Mouse (Mus musculus): ENCODE data around the gene Stat5b. TPM values are rescaled to one million over a fixed set of nuclear protein-coding genes. Genes with fewer than 3 reads are reported as not detected.
A peak's percentile ranks its signal among the peaks of the same experiment; 100 is the strongest.

The Stat5b gene
- polyA plus RNA-seq, 1 experiment = 178 TPM

DNA sequence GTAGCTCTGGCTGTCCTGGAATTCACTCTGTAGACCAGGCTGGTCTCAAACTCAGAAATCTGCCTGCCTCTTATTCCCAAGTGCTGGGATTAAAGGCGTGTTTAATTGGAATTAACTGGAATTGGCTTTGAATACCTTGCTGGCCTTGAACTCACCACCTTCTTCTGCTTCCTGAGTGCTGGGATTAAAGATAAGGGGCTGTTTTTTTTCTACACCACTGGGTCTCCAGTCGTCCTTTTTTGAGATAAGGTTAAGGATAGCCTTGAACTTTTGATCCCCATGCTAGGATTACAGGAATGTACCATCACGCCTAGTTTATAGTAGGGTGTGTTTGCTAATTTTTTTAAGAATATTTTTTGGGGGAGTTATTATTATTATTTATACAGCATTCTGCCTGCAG lies 72.5 kb downstream of the Stat5b start:
- Histone ChIP-seq H3K27me3 (ENCODE audit: control insufficient read depth, insufficient read depth, low read length) (no peaks in the 10 kb centered on the region), H3K27ac (ENCODE audit: control insufficient read depth, insufficient read depth, low read length) (no peak overlapping the region), H3K4me3 (ENCODE audit: control insufficient read depth, insufficient read depth, low read length) (no peak overlapping the region), H3K4me1 (replicated peaks; ENCODE audit: control insufficient read depth, insufficient read depth, low read length) (no peaks in the 10 kb centered on the region), H3K36me3 (ENCODE audit: control insufficient read depth, insufficient read depth, low read length) (peaks cover 45% of the 10 kb centered on the region)
- no peak for DNase-seq
- TF ChIP-seq CTCF (IDR thresholded peaks at IDR 0.05; ENCODE audit: borderline replicate concordance, control insufficient read depth, extremely low read depth, insufficient read depth, low read length, poor library complexity) = no peak
- TF ChIP-seq POLR2A (IDR thresholded peaks at IDR 0.05; ENCODE audit: control insufficient read depth, extremely low read depth, insufficient read depth, low read length, poor library complexity) = no peak
- WGBS = 94% methylated on average over 3 of the region's 3 CpGs

DNA sequence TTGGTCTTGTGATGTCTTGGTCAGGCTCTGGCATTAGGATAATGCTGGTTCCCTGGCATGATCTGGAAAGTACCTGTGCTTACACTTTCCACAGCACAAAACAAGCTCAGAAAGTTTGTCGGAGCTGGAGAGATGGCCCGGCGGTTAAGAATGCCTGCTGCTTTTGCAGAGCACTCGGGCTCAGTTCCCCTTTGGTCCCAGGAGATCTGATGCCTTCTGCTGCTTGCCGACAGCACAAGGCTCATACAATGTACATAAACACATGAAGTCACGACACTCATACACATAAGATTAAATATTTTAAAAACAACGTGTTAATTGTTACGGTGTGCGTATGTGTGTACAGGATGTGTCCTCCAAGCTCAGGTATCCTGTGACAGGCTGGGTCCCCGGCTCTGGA lies 74.6 kb downstream of the Stat5b start:
- TF ChIP-seq POLR2A (IDR thresholded peaks at IDR 0.05; ENCODE audit: control insufficient read depth, extremely low read depth, insufficient read depth, low read length, poor library complexity) (no peak), CTCF (IDR thresholded peaks at IDR 0.05; ENCODE audit: borderline replicate concordance, control insufficient read depth, extremely low read depth, insufficient read depth, low read length, poor library complexity) (no peak)
- 91% methylated on average over 10 of the region's 10 CpGs for WGBS
- Histone ChIP-seq H3K4me1 (replicated peaks; ENCODE audit: control insufficient read depth, insufficient read depth, low read length) (peaks cover 4% of the 10 kb centered on the region), H3K27ac (ENCODE audit: control insufficient read depth, insufficient read depth, low read length) (no peak overlapping the region), H3K36me3 (ENCODE audit: control insufficient read depth, insufficient read depth, low read length) (peaks cover 23% of the 10 kb centered on the region), H3K27me3 (ENCODE audit: control insufficient read depth, insufficient read depth, low read length) (no peaks in the 10 kb centered on the region), H3K4me3 (ENCODE audit: control insufficient read depth, insufficient read depth, low read length) (no peak overlapping the region)
- DNase-seq = no peak

DNA sequence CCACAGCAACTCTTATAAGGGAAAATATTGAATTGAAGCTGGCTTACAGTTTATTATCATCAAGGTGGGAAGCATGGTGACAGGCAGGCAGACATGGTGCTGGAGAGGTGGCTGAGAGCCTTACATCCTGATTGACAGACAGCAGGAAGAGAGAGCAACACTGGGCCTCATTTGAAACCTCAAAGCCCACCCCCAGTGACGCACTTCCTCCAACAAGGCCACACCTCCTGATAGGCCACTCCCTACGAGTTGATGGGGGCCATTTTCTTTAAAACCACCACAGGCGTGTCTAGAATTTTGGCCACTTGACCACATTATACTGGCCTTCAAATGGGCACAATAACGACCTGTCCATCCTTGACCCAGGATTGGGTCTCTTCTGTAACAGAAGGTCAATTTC lies 76.3 kb downstream of the Stat5b start:
- H3K27ac ChIP-seq (ENCODE audit: control insufficient read depth, insufficient read depth, low read length) = no peak overlapping the region
- WGBS = 92% methylated on average over 4 of the region's 4 CpGs
- H3K4me1 ChIP-seq (replicated peaks; ENCODE audit: control insufficient read depth, insufficient read depth, low read length) = peaks cover 13% of the 10 kb centered on the region
- TF ChIP-seq POLR2A (IDR thresholded peaks at IDR 0.05; ENCODE audit: control insufficient read depth, extremely low read depth, insufficient read depth, low read length, poor library complexity) (no peak), CTCF (IDR thresholded peaks at IDR 0.05; ENCODE audit: borderline replicate concordance, control insufficient read depth, extremely low read depth, insufficient read depth, low read length, poor library complexity) (no peak)
- peaks cover 7% of the 10 kb centered on the region; the same call in 1 of the 2 replicates for H3K36me3 ChIP-seq (ENCODE audit: control insufficient read depth, insufficient read depth, low read length)
- DNase-seq = no peak
- no peaks in the 10 kb centered on the region for H3K27me3 ChIP-seq (ENCODE audit: control insufficient read depth, insufficient read depth, low read length)
- H3K4me3 ChIP-seq (ENCODE audit: control insufficient read depth, insufficient read depth, low read length) = no peak overlapping the region

DNA sequence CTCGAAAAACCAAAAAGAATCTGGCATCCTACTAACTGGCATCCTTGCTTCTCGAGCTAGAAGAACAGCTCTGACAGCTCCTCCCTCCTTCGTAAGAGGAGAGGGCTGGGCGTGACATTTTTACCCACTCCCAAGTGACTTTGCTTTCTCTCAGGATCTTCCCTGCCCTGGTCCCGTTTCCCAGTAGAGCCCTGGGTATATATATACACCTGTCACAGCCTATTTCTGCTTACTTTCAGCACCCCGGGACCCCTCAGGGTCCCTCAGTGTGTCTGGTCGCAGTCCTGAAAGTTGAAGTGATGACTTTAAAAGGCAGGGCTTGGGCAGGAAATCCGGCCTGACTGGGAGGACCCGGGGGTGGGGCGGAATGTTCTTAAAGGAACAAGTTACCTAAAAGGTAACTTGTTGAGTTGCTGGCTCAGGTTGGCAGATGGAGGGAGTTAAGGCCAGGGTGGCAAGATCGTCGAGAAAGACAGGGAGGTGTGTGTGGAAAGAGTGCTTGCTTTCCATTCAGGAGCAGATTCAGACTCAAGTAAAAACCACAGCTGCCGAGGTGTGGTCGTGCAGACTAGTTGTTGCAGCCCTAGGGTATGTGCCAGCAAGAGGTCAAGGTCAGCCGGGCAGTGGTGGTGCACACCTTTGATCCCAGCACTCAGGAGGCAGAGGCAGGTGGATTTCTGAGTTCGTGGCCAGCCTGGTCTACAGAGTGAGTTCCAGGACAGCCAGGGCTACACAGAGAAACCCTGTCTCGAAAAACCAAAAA lies 79.7 kb downstream of the Stat5b start, which contains the start of gene Ghdc:
Gene Ghdc (minus strand): TSS at position 312 of the 763 bp plus-strand sequence.
- Histone ChIP-seq H3K4me3 (ENCODE audit: control insufficient read depth, insufficient read depth, low read length) (peak within 1 kb of the TSS; percentile 58), H3K4me1 (replicated peaks; ENCODE audit: control insufficient read depth, insufficient read depth, low read length) (peaks cover 13% of the 10 kb centered on the region), H3K36me3 (ENCODE audit: control insufficient read depth, insufficient read depth, low read length) (no peaks in the 10 kb centered on the region), H3K27ac (ENCODE audit: control insufficient read depth, insufficient read depth, low read length) (peak within 1 kb of the TSS; percentile 43; the same call in 1 of the 2 replicates), H3K27me3 (ENCODE audit: control insufficient read depth, insufficient read depth, low read length) (no peaks in the 10 kb centered on the region)
- DNase-seq = peak; percentile 84
- TF ChIP-seq POLR2A (IDR thresholded peaks at IDR 0.05; ENCODE audit: control insufficient read depth, extremely low read depth, insufficient read depth, low read length, poor library complexity) (no peak), CTCF (IDR thresholded peaks at IDR 0.05; ENCODE audit: borderline replicate concordance, control insufficient read depth, extremely low read depth, insufficient read depth, low read length, poor library complexity) (no peak)
- WGBS = 11% methylated on average over 17 of the region's 17 CpGs

DNA sequence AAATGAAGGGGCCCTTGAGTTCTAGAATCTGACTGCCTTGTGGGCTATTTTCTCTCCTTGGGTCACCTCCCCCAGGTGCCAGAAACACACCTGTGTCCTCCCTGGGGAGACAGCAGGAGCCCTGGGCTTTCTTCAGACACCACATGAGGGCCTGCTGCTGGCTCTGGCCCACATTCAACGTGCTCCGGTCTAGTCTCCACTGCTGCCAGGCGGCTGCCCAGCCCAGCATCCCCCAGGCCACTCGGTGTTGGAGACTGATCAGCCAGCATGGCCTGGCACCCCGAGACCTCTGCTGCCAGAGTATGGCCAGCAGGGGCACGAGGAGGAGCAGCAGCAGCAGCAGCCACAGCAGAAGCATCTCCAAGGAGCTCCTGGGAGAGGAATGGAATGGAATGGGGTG lies 80.5 kb downstream of the Stat5b start:
- Histone ChIP-seq H3K4me3 (ENCODE audit: control insufficient read depth, insufficient read depth, low read length) (peak overlapping the region; percentile 58; the same call in 1 of the 2 replicates), H3K27ac (ENCODE audit: control insufficient read depth, insufficient read depth, low read length) (no peak overlapping the region), H3K4me1 (replicated peaks; ENCODE audit: control insufficient read depth, insufficient read depth, low read length) (peaks cover 13% of the 10 kb centered on the region), H3K27me3 (ENCODE audit: control insufficient read depth, insufficient read depth, low read length) (no peaks in the 10 kb centered on the region), H3K36me3 (ENCODE audit: control insufficient read depth, insufficient read depth, low read length) (no peaks in the 10 kb centered on the region)
- DNase-seq = no peak
- TF ChIP-seq POLR2A (IDR thresholded peaks at IDR 0.05; ENCODE audit: control insufficient read depth, extremely low read depth, insufficient read depth, low read length, poor library complexity) = no peak
- TF ChIP-seq CTCF (IDR thresholded peaks at IDR 0.05; ENCODE audit: borderline replicate concordance, control insufficient read depth, extremely low read depth, insufficient read depth, low read length, poor library complexity) = no peak
- 82% methylated on average over 6 of the region's 6 CpGs for WGBS

DNA sequence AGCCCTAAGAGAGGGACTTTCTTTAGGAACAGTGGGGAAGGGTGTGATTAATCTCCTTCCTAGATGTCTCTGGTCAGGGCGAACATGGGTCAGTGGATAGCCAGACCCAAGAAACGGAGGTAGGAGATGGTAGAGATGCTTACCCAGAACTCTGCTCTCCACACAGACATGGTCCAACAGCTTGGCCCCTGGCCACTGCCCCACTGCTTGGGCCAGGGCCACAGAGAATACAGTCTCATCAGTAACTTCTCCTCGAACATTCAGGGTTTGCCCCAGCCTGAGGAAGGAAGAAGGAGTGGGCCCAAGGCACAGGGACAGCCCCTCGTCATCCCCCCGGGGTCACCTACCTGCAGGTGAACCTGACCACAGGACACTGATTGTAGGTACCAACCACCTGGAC lies 82.7 kb downstream of the Stat5b start:
- 93% methylated on average over 5 of the region's 5 CpGs for WGBS
- no peak overlapping the region for H3K4me3 ChIP-seq (ENCODE audit: control insufficient read depth, insufficient read depth, low read length)
- no peak for DNase-seq
- no peaks in the 10 kb centered on the region for H3K27me3 ChIP-seq (ENCODE audit: control insufficient read depth, insufficient read depth, low read length)
- no peaks in the 10 kb centered on the region for H3K36me3 ChIP-seq (ENCODE audit: control insufficient read depth, insufficient read depth, low read length)
- no peak overlapping the region for H3K27ac ChIP-seq (ENCODE audit: control insufficient read depth, insufficient read depth, low read length)
- TF ChIP-seq CTCF (IDR thresholded peaks at IDR 0.05; ENCODE audit: borderline replicate concordance, control insufficient read depth, extremely low read depth, insufficient read depth, low read length, poor library complexity) = no peak
- TF ChIP-seq POLR2A (IDR thresholded peaks at IDR 0.05; ENCODE audit: control insufficient read depth, extremely low read depth, insufficient read depth, low read length, poor library complexity) = no peak
- peaks cover 13% of the 10 kb centered on the region for H3K4me1 ChIP-seq (replicated peaks; ENCODE audit: control insufficient read depth, insufficient read depth, low read length)
